Mouse (Mus musculus) ES-Bruce4 (cell line): ENCODE data around the gene Marcks.

ENCODE experiments used
- CTCF ChIP-seq: IDR thresholded peaks from one replicate; pipeline ENCODE4 v1.8.1; 2011; ENCODE audit warnings: low read depth, low read length
- EP300 ChIP-seq: IDR thresholded peaks from 2 replicates; pipeline ENCODE4 v1.6.1; 2011; ENCODE audit warnings: low read depth, low read length; ENCODE audit not compliant: insufficient read depth
- POLR2A ChIP-seq: IDR thresholded peaks from one replicate; pipeline ENCODE4 v1.8.1; 2011; ENCODE audit warnings: low read length; ENCODE audit not compliant: insufficient read depth

GRCm38 (mm10) chr10:37172416-37172950 lies 33.8 kb upstream of the Marcks start:
- no peak for TF ChIP-seq CTCF
- TF ChIP-seq EP300: no peak
- TF ChIP-seq POLR2A: no peak
